Comparison of ENCODE assay signal across 8 mouse cellular contexts in the genomic region with DNA sequence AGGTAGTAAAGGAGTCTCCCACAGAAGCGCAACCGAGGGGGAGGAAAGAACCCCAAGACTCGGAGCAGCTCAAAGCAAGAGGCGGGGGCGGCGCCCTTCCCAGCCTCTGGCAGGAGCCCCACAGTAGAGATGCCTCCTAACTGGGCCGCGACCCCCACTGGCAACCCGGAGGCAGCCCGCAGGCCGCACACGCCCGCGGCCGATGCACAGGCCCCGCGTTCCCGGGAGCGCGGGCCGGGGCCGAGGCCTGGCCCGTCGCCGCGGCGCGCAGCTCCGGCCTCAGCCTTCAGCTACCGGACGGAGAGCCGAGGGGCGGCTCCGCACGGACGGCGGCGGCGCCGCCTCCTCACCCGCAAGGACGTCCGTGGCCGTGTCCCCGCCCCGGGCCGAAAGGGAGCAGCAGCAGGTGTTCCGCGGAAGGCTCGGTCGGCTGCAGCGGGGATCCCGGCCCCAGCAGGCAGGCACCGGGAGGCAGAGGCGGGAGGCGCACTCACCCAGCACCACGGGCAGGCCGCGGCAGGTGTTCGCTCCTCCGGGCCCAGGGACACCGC. TPM values are rescaled to one million over a fixed set of nuclear protein-coding genes. Genes with fewer than 3 reads are reported as not detected.
DNase-seq lines count a peak whose midpoint lies in the region; ATAC-seq lines count a peak whose summit lies in the region.

No protein-coding gene starts in this region.

- ATAC-seq in stomach, embryonic 16.5 days (ENCODE audit: insufficient read depth, low FRiP score): peak; percentile 42

- H3K9ac ChIP-seq in stomach, embryonic 16.5 days (ENCODE audit: low read length): peak overlapping the region; percentile 92

- WGBS in stomach, embryonic 16.5 days: under 1% methylated on average over 60 of the region's 62 CpGs

- DNase-seq in right cerebral cortex, adult 18-20 months: peak; percentile 50
- DNase-seq in right cerebral cortex, postnatal 25 days: no peak
- peak; percentile 16 to 37 for DNase-seq in frontal cortex, postnatal 14 days (ENCODE audit: low spot score in 2 of 2)
- DNase-seq in layer of hippocampus, adult 8-10 months (ENCODE audit: low spot score in 2 of 2): peak; percentile 14 to 28
- DNase-seq in lung, postnatal 36 days: peak; percentile 65
- no peak for DNase-seq in B cell, adult 2 months

- no peaks in the 10 kb centered on the region for H3K36me3 ChIP-seq in stomach, embryonic 16.5 days (ENCODE audit: control insufficient read depth, insufficient read depth, low read length)

- H3K4me2 ChIP-seq in stomach, embryonic 16.5 days (ENCODE audit: low read depth, low read length): peak overlapping the region; percentile 81

- no peaks in the 10 kb centered on the region for H3K9me3 ChIP-seq in stomach, embryonic 16.5 days (replicated peaks; ENCODE audit: control insufficient read depth, low read length)

- H3K4me1 ChIP-seq in brown adipose tissue, adult 24 weeks (ENCODE audit: control insufficient read depth, insufficient read depth, insufficient read length, low read length): peaks cover 19% of the 10 kb centered on the region
- H3K4me1 ChIP-seq in stomach, embryonic 16.5 days (ENCODE audit: control insufficient read depth, insufficient read depth, low read length): peaks cover 25% of the 10 kb centered on the region

- peak overlapping the region; percentile 43 for H3K27ac ChIP-seq in brown adipose tissue, adult 24 weeks (replicated peaks; ENCODE audit: low read depth, low read length)
- peak overlapping the region; percentile 93 for H3K27ac ChIP-seq in stomach, embryonic 16.5 days (ENCODE audit: low read length)

- no peaks in the 10 kb centered on the region for H3K27me3 ChIP-seq in stomach, embryonic 16.5 days (ENCODE audit: control insufficient read depth, insufficient read depth, low read length)

- H3K4me3 ChIP-seq in brown adipose tissue, adult 24 weeks (ENCODE audit: insufficient read depth, low read depth, low read length): peak overlapping the region; percentile 77
- H3K4me3 ChIP-seq in stomach, embryonic 16.5 days (replicated peaks; ENCODE audit: low read length): peak overlapping the region; percentile 94

RNA-seq across cellular contexts. Expression of a gene that starts 0.6 kb away (rescaled TPM):
- polyA plus RNA-seq in brown adipose tissue, adult 24 weeks (2012; ENCODE audit: insufficient read depth, insufficient read length, missing spikeins): 116 and 133 TPM in 2 replicates
- 10 to 100 TPM; 70.4 to 75.9 (median 73.9) TPM for total RNA-seq in layer of hippocampus, adult 8-10 months (2022)
- 90.8 and 91.8 TPM in 2 replicates for polyA plus RNA-seq in stomach, embryonic 16.5 days (2015; fragmentation: Nextera tagmentation; extraction: Ambion mirVana)

RNA-seq across cellular contexts. Expression of a gene that starts 27.0 kb away (rescaled TPM):
- 21.6 and 23.1 TPM in 2 replicates for polyA plus RNA-seq in brown adipose tissue, adult 24 weeks (2012; ENCODE audit: insufficient read depth, insufficient read length, missing spikeins)
- total RNA-seq in layer of hippocampus, adult 8-10 months (2022): 100 to 1,000 TPM; 106 to 131 (median 116) TPM
- polyA plus RNA-seq in stomach, embryonic 16.5 days (2015; fragmentation: Nextera tagmentation; extraction: Ambion mirVana): 33.1 and 36.1 TPM in 2 replicates

RNA-seq across cellular contexts. Expression of a gene that starts 33.4 kb away (rescaled TPM):
- polyA plus RNA-seq in brown adipose tissue, adult 24 weeks (2012; ENCODE audit: insufficient read depth, insufficient read length, missing spikeins): 2.0 and 2.8 TPM in 2 replicates
- total RNA-seq in layer of hippocampus, adult 8-10 months (2022): 10 to 100 TPM; 30.1 to 37.2 (median 34.8) TPM
- 18.8 and 21.6 TPM in 2 replicates for polyA plus RNA-seq in stomach, embryonic 16.5 days (2015; fragmentation: Nextera tagmentation; extraction: Ambion mirVana)

RNA-seq across cellular contexts. Expression of a gene that starts 42.7 kb away (rescaled TPM):
- polyA plus RNA-seq in brown adipose tissue, adult 24 weeks (2012; ENCODE audit: insufficient read depth, insufficient read length, missing spikeins): 299 and 302 TPM in 2 replicates
- total RNA-seq in layer of hippocampus, adult 8-10 months (2022): 100 to 1,000 TPM; 157 to 186 (median 166) TPM
- polyA plus RNA-seq in stomach, embryonic 16.5 days (2015; fragmentation: Nextera tagmentation; extraction: Ambion mirVana): 493 and 511 TPM in 2 replicates

RNA-seq across cellular contexts. Expression of a gene that starts 42.8 kb away (rescaled TPM):
- polyA plus RNA-seq in brown adipose tissue, adult 24 weeks (2012; ENCODE audit: insufficient read depth, insufficient read length, missing spikeins): 24.2 and 32.4 TPM in 2 replicates
- 10 to 100 TPM; 31.7 to 39.2 (median 36.8) TPM for total RNA-seq in layer of hippocampus, adult 8-10 months (2022)
- 46.8 and 46.9 TPM in 2 replicates for polyA plus RNA-seq in stomach, embryonic 16.5 days (2015; fragmentation: Nextera tagmentation; extraction: Ambion mirVana)

Comparison
In these comparisons a context has a peak if more than half of its experiments do, and no peak if none do; other contexts are left out.
1. DNase-seq: peak in right cerebral cortex, adult 18-20 months (single experiment), frontal cortex, postnatal 14 days (2 of 2), layer of hippocampus, adult 8-10 months (2 of 2) and lung, postnatal 36 days (single experiment); none in right cerebral cortex, postnatal 25 days (single experiment) and B cell, adult 2 months (0 of 2).